Mouse (Mus musculus) limb, embryonic 14.5 days (tissue): Measurements from ENCODE around the gene Btf3. TPM values are rescaled to one million over a fixed set of nuclear protein-coding genes. Genes with fewer than 3 reads are reported as not detected.

Source experiments
- ATAC-seq: fragments of 200-750 bp; cut with Nextera tagmentation; 2 replicates; pipeline ENCODE4 v1.8.0; 2017; ENCODE audit warnings: low read depth, moderate number of reproducible peaks, moderate TSS enrichment; ENCODE audit not compliant: low FRiP score
- DNase-seq: peaks from one replicate; pipeline ENCODE4 v3.0.0-alpha.2; 2015; ENCODE audit warnings: low spot score
- H3K27ac ChIP-seq: fragments of 300-500 bp; sonication (generic); replicated peaks from 2 replicates; pipeline ENCODE4 v1.5.1; 2014; ENCODE audit warnings: low read depth, mild to moderate bottlenecking, low read length, moderate library complexity, mixed read lengths
- H3K27me3 ChIP-seq: fragments of 300-500 bp; sonication (generic); 2 replicates; pipeline ENCODE4 v1.6.1; 2014; ENCODE audit warnings: low read length, mixed read lengths; ENCODE audit not compliant: control insufficient read depth, insufficient read depth
- H3K36me3 ChIP-seq: fragments of 300-500 bp; sonication (generic); 2 replicates; pipeline ENCODE4 v1.6.1; 2014; ENCODE audit warnings: mild to moderate bottlenecking, low read length, moderate library complexity, mixed read lengths; ENCODE audit not compliant: control insufficient read depth, insufficient read depth
- H3K4me1 ChIP-seq: fragments of 300-500 bp; sonication (generic); 2 replicates; pipeline ENCODE4 v1.6.1; 2014; ENCODE audit warnings: antibody characterized with exemption, low read length, mixed read lengths; ENCODE audit not compliant: control insufficient read depth, insufficient read depth
- H3K4me2 ChIP-seq: fragments of 300-500 bp; sonication (generic); replicated peaks from 2 replicates; pipeline ENCODE4 v1.6.1; 2014; ENCODE audit warnings: low read depth, mild to moderate bottlenecking, low read length, moderate library complexity; ENCODE audit not compliant: severe bottlenecking
- H3K4me3 ChIP-seq: fragments of 300-500 bp; sonication (generic); replicated peaks from 2 replicates; pipeline ENCODE4 v1.5.1; 2014; ENCODE audit warnings: low read length
- H3K9ac ChIP-seq: fragments of 300-500 bp; sonication (generic); 2 replicates; pipeline ENCODE4 v1.6.1; 2014; ENCODE audit warnings: mild to moderate bottlenecking, low read depth, low read length, moderate library complexity; ENCODE audit not compliant: severe bottlenecking
- H3K9me3 ChIP-seq: fragments of 300-500 bp; sonication (generic); 2 replicates; pipeline ENCODE4 v1.6.1; 2016; ENCODE audit warnings: low read length; ENCODE audit not compliant: control insufficient read depth
- POLR2A ChIP-seq: fragments of 200-500 bp; IDR thresholded peaks from 2 replicates; pipeline ENCODE4 v1.8.0; 2012; ENCODE audit warnings: inconsistent platforms, mild to moderate bottlenecking, moderate library complexity, borderline replicate concordance; ENCODE audit not compliant: insufficient read depth, insufficient read length; ENCODE audit errors: extremely low read depth
- WGBS: fragments of 180-500 bp; shearing (Covaris S2); extraction: QIAGEN DNeasy Blood & Tissue Kit; methylation state at CpG from one replicate; pipeline ENCODE4 v1.1.7; 2014; 5-methylcytosine and 5-hydroxymethylcytosine counted together
- polyA plus RNA-seq, 2 experiments: library from polyadenylated mRNA; depleted of rRNA in 1 of 2; stranded (reverse) in 1 of 2; unstranded in 1 of 2; fragments of >200 nt; fragmentation: Nextera tagmentation in 1 of 2; extraction: Ambion mirVana in 1 of 2; gene quantifications; 2 replicates each; pipeline versions ENCODE4 v1.2.1 to v1.2.3; 2012 to 2014

Gene Btf3
- polyA plus RNA-seq, 2 experiments = 731 to 867 TPM

- H3K9ac ChIP-seq = no peak overlapping the region
- no peak for TF ChIP-seq POLR2A
- WGBS = 90% methylated on average over 7 of the region's 7 CpGs
- H3K27me3 ChIP-seq = no peaks in the 10 kb centered on the region
- DNase-seq (no peak), ATAC-seq (no peak)
- H3K9me3 ChIP-seq = no peaks in the 10 kb centered on the region
- H3K4me2 ChIP-seq = no peak overlapping the region
- H3K36me3 ChIP-seq = peaks cover 29% of the 10 kb centered on the region
- no peaks in the 10 kb centered on the region for H3K4me1 ChIP-seq
- H3K4me3 ChIP-seq = no peak overlapping the region
- no peak overlapping the region for H3K27ac ChIP-seq
Observed at GRCm38 (mm10) chr13:98276253-98276652, 40.6 kb downstream of the Btf3 start.

- 77% methylated on average over 4 of the region's 4 CpGs for WGBS
- TF ChIP-seq POLR2A = no peak
- no peak overlapping the region for H3K9ac ChIP-seq
- H3K36me3 ChIP-seq = peaks cover 33% of the 10 kb centered on the region
- no peaks in the 10 kb centered on the region for H3K27me3 ChIP-seq
- no peaks in the 10 kb centered on the region for H3K4me1 ChIP-seq
- H3K9me3 ChIP-seq = no peaks in the 10 kb centered on the region
- DNase-seq (no peak), ATAC-seq (no peak)
- no peak overlapping the region for H3K27ac ChIP-seq
- no peak overlapping the region for H3K4me3 ChIP-seq
- no peak overlapping the region for H3K4me2 ChIP-seq
Observed at GRCm38 (mm10) chr13:98275646-98276045, 41.2 kb downstream of the Btf3 start.

GRCm38 (mm10) chr13:98274023-98274422, 42.8 kb downstream of the Btf3 start:
- no peaks in the 10 kb centered on the region for H3K9me3 ChIP-seq
- ATAC-seq (no peak), DNase-seq (no peak)
- 84% methylated on average over 9 of the region's 9 CpGs for whole genome bisulfite sequencing
- H3K9ac ChIP-seq = no peak overlapping the region
- H3K4me2 ChIP-seq = no peak overlapping the region
- H3K27ac ChIP-seq = no peak overlapping the region
- H3K4me3 ChIP-seq = no peak overlapping the region
- H3K36me3 ChIP-seq = peaks cover 36% of the 10 kb centered on the region
- H3K4me1 ChIP-seq = no peaks in the 10 kb centered on the region
- H3K27me3 ChIP-seq = no peaks in the 10 kb centered on the region
- TF ChIP-seq POLR2A = no peak

GRCm38 (mm10) chr13:98264111-98264510, 52.7 kb downstream of the Btf3 start:
- WGBS = 44% methylated on average over 5 of the region's 5 CpGs
- no peak overlapping the region for H3K27ac ChIP-seq
- peak overlapping the region; percentile 74; the same call in 1 of the 2 replicates for H3K9ac ChIP-seq
- H3K27me3 ChIP-seq = no peaks in the 10 kb centered on the region
- H3K4me2 ChIP-seq = peak overlapping the region; percentile 79
- peaks cover 24% of the 10 kb centered on the region for H3K36me3 ChIP-seq
- H3K9me3 ChIP-seq = no peaks in the 10 kb centered on the region
- DNase-seq = no peak
- peaks cover 15% of the 10 kb centered on the region for H3K4me1 ChIP-seq
- TF ChIP-seq POLR2A = no peak
- no peak for ATAC-seq
- H3K4me3 ChIP-seq = peak overlapping the region; percentile 64

GRCm38 (mm10) chr13:98263458-98263987, 53.3 kb downstream of the Btf3 start:
- peaks cover 24% of the 10 kb centered on the region for H3K36me3 ChIP-seq
- 2% methylated on average over 16 of the region's 16 CpGs for WGBS
- DNase-seq = peak; percentile 16
- H3K27me3 ChIP-seq = no peaks in the 10 kb centered on the region
- H3K4me2 ChIP-seq = peak overlapping the region; percentile 79
- peak overlapping the region; percentile 64 for H3K4me3 ChIP-seq
- peak overlapping the region; percentile 74 for H3K9ac ChIP-seq
- no peak for TF ChIP-seq POLR2A
- peak overlapping the region; percentile 76 for H3K27ac ChIP-seq
- H3K9me3 ChIP-seq = no peaks in the 10 kb centered on the region
- ATAC-seq = no peak; the same call in 1 of the 2 replicates
- H3K4me1 ChIP-seq = peaks cover 15% of the 10 kb centered on the region
